In genomic region chr14:31431789-31432330, GRCm38 (mm10) we compare ENCODE assay signal across 12 mouse cellular contexts. TPM values are rescaled to one million over a fixed set of nuclear protein-coding genes. Genes with fewer than 3 reads are reported as not detected.
DNase-seq lines count a peak whose midpoint lies in the region; ATAC-seq and TF ChIP-seq lines count a peak whose summit lies in the region.
"Had no signal": no experiment of that assay in that cellular context is flagged by ENCODE, and none has a peak within 500 bp of the region (broad histone marks: within the 10 kb centered on the region; RNA-seq: fewer than 3 reads in every experiment).

No protein-coding gene starts in this region.

- TF ChIP-seq CTCF in gastrocnemius, adult 2 months (IDR thresholded peaks at IDR 0.05) = no peak
- TF ChIP-seq CTCF in spleen, adult 2 months (IDR thresholded peaks at IDR 0.05; ENCODE audit: extremely low read depth, insufficient read depth, insufficient read length, insufficient replicate concordance) = no peak

- no peaks in the 10 kb centered on the region for H3K27me3 ChIP-seq in spleen, adult 2 months (ENCODE audit: control insufficient read depth, insufficient read depth, low read length)
- H3K27me3 ChIP-seq in kidney, embryonic 15.5 days = no peaks in the 10 kb centered on the region
- no peaks in the 10 kb centered on the region for H3K27me3 ChIP-seq in myocyte (ENCODE audit: control insufficient read depth, insufficient read depth, insufficient read length)
- H3K27me3 ChIP-seq: midbrain, embryonic 15.5 days had no signal

- DNase-seq in gastrocnemius, adult 2 months = no peak
- DNase-seq in gastrocnemius, postnatal 4 days (ENCODE audit: low spot score in 2 of 2) = no peak
- DNase-seq in spleen, adult 2 months (ENCODE audit: low read depth in 1 of 2, low spot score in 2 of 2) = no peak
- DNase-seq in spleen, postnatal 14 days (ENCODE audit: low spot score in 2 of 2) = no peak
- DNase-seq in spleen, postnatal 36 days (ENCODE audit: low spot score in 2 of 2) = no peak
- DNase-seq: cerebellum, postnatal 36 days had no signal

- H3K36me3 ChIP-seq in spleen, adult 2 months (ENCODE audit: control insufficient read depth, insufficient read depth, low read length) = peaks cover 25% of the 10 kb centered on the region
- H3K36me3 ChIP-seq in kidney, embryonic 15.5 days = 0 out of 2 replicates have a peak, but pooled peaks cover 7% of the 10 kb centered on the region
- H3K36me3 ChIP-seq in myocyte (ENCODE audit: control insufficient read depth, insufficient read depth) = no peaks in the 10 kb centered on the region
- H3K36me3 ChIP-seq: midbrain, embryonic 15.5 days had no signal

- H3K4me2 ChIP-seq in kidney, embryonic 15.5 days = no peak overlapping the region
- H3K4me2 ChIP-seq in myocyte (ENCODE audit: low read depth) = peak overlapping the region; percentile 76

- no peak overlapping the region for H3K9ac ChIP-seq in kidney, embryonic 15.5 days
- H3K9ac ChIP-seq: midbrain, embryonic 15.5 days had no signal

- 11% methylated on average over 3 of the region's 3 CpGs for WGBS in spleen, adult 2 months
- WGBS in kidney, embryonic 15.5 days = 61% methylated on average over 3 of the region's 3 CpGs

- no peaks in the 10 kb centered on the region for H3K9me3 ChIP-seq in kidney, embryonic 15.5 days (replicated peaks)
- H3K9me3 ChIP-seq: midbrain, embryonic 15.5 days had no signal

- peak overlapping the region; percentile 96 for H3K27ac ChIP-seq in gastrocnemius, adult 2 months
- peak overlapping the region; percentile 40; the same call in 1 of the 2 replicates for H3K27ac ChIP-seq in spleen, adult 2 months (ENCODE audit: insufficient read depth, low read length)
- H3K27ac ChIP-seq in kidney, embryonic 15.5 days = peak overlapping the region; percentile 73
- H3K27ac ChIP-seq: left cerebral cortex, adult 2 months; midbrain, embryonic 15.5 days had no signal

- no peak for TF ChIP-seq POLR2A in spleen, adult 2 months (IDR thresholded peaks at IDR 0.05; ENCODE audit: low read depth, low read length)
- no peak for TF ChIP-seq POLR2A in myocyte (IDR thresholded peaks at IDR 0.05; ENCODE audit: insufficient read length, low read depth)

- H3K4me3 ChIP-seq in gastrocnemius, adult 2 months = peak overlapping the region; percentile 86
- H3K4me3 ChIP-seq in spleen, adult 2 months (ENCODE audit: extremely low read depth, insufficient read depth, insufficient read length) = no peak overlapping the region
- no peak overlapping the region for H3K4me3 ChIP-seq in kidney, embryonic 15.5 days (replicated peaks)
- no peak overlapping the region for H3K4me3 ChIP-seq in myocyte
- H3K4me3 ChIP-seq: left cerebral cortex, adult 2 months; midbrain, embryonic 15.5 days had no signal

- H3K79me2 ChIP-seq in myocyte (ENCODE audit: control insufficient read depth, insufficient read depth) = no peaks in the 10 kb centered on the region

- ATAC-seq in kidney, embryonic 15.5 days (replicated peaks; ENCODE audit: low FRiP score) = no peak
- no peak for ATAC-seq in activated CD4-positive, CD25-positive, alpha-beta regulatory T cell, adult 4 months
- ATAC-seq: hindbrain, embryonic 16.5 days; midbrain, embryonic 15.5 days had no signal

- H3ac ChIP-seq in myocyte (ENCODE audit: control insufficient read depth, insufficient read length) = no peak overlapping the region

- intact Hi-C loops in gastrocnemius, adult 2 months (cut with DNase I) = no loop called here

- peaks cover 36% of the 10 kb centered on the region for H3K4me1 ChIP-seq in spleen, adult 2 months (ENCODE audit: control insufficient read depth, insufficient read depth, insufficient read length)
- H3K4me1 ChIP-seq in kidney, embryonic 15.5 days = peaks cover 75% of the 10 kb centered on the region

TF ChIP-seq in myocyte, 11 proteins besides CTCF, POLR2A, EP300 and RAD21:
- peak in 1 of 3 experiments; percentile 28 for TF ChIP-seq MYOG (IDR thresholded peaks at IDR 0.05; ENCODE audit: control insufficient read depth in 1 of 3, insufficient read depth in 1 of 3, insufficient read length in 2 of 3, low read depth in 2 of 3)
- peak in 1 of 3 experiments; percentile 41 for TF ChIP-seq MYOD1 (IDR thresholded peaks at IDR 0.05; ENCODE audit: control insufficient read depth in 1 of 3, insufficient read length in 2 of 3, low read depth in 2 of 3)
- no peak for TF ChIP-seq CEBPB (IDR thresholded peaks at IDR 0.05; ENCODE audit: insufficient read depth, poor library complexity, severe bottlenecking)
- TF ChIP-seq MAX (IDR thresholded peaks at IDR 0.05; ENCODE audit: low read depth) = no peak

RNA-seq across cellular contexts. Expression of gene Sh3bp5, which starts 4.0 kb away (rescaled TPM):
- 10 to 100 TPM; 55.1 to 58.5 TPM for total RNA-seq in gastrocnemius, adult 2 months (2021)
- total RNA-seq in gastrocnemius, postnatal 4 days (2021) = 10 to 100 TPM; 79.8 to 93.9 TPM
- polyA plus RNA-seq in spleen, adult 2 months (2012; rRNA removed) = 36.0 and 43.0 TPM in 2 replicates
- polyA plus RNA-seq in kidney, embryonic 15.5 days (2015; fragmentation: Nextera tagmentation; extraction: Ambion mirVana) = 30.2 and 33.1 TPM in 2 replicates
- polyA plus RNA-seq in myocyte (2012; fragmentation: generic; extraction: Trizol) = 29.5 TPM
- polyA plus RNA-seq in activated CD4-positive, CD25-positive, alpha-beta regulatory T cell, adult 4 months (2017; shearing (Covaris generic)) = 10 to 100 TPM; 13.1 to 13.9 TPM

Comparison
In these comparisons a context has a peak if more than half of its experiments do, and no peak if none do; other contexts are left out.
1. H3K27ac ChIP-seq: peak in every context shown above with its lines; median percentile 96 in gastrocnemius, adult 2 months; 73 in kidney, embryonic 15.5 days; 40 in spleen, adult 2 months.